Mouse (Mus musculus): ENCODE results near the gene 2610507B11Rik.

Gene 2610507B11Rik

DNA sequence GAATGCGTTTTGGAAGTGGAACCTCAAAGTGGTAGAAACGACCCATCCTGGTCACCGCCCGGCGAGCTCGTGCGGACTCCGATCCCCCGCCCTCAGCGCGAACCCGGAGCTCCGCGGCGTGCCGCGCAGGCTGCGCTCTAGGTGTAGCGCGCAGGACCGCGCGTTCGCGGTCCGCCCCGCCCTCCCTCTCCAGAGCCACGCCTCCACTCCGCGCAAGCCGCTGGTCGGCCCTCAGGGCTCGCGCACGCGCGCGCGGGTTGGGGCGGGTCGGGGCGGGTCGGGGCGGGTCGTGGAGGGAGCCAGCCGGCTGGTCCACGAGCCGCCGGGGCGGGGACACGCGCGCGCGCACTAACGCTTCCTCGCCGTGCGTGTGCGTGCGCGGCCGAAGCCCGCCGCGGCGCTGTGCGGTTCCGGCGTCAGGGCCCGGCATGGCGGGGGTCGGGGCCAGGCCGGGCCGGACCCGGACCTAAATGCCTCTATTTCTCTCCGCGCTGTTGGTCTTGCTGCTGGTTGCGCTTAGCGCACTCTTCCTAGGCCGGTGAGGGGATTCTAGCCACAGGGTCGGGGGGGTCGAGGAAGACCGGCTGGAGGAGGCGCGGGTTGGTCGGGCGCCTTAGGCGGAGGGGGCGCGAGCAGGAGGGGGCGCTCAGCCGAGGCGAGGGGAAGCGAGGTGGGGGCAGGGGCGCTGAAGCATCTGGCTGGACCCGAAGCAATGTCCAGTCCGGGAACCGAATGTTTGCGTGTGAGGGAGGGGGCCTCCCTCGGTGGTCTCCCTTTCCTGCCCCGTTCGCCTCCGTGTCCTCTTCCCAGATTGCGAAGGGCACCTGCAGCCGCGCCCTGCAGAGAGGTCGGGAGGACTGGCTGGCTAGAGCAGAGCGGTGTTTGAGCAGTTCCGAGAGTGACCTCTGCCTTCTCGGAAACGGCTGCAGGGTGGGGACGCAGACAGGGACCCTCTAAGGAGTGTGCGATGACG is at the start of gene 2610507B11Rik:
Gene 2610507B11Rik (plus strand): TSS at position 373 of the 973 bp plus-strand sequence.
- peak; percentile 97 for DNase-seq (ENCODE audit: low read depth, low spot score)
- no peaks in the 10 kb centered on the region for H3K27me3 ChIP-seq (ENCODE audit: control insufficient read depth, insufficient read depth, low read length, poor library complexity, severe bottlenecking)
- peaks cover 7% of the 10 kb centered on the region; the same call in 1 of the 2 replicates for H3K36me3 ChIP-seq (ENCODE audit: control insufficient read depth, insufficient read depth, low read length, poor library complexity, severe bottlenecking)

DNA sequence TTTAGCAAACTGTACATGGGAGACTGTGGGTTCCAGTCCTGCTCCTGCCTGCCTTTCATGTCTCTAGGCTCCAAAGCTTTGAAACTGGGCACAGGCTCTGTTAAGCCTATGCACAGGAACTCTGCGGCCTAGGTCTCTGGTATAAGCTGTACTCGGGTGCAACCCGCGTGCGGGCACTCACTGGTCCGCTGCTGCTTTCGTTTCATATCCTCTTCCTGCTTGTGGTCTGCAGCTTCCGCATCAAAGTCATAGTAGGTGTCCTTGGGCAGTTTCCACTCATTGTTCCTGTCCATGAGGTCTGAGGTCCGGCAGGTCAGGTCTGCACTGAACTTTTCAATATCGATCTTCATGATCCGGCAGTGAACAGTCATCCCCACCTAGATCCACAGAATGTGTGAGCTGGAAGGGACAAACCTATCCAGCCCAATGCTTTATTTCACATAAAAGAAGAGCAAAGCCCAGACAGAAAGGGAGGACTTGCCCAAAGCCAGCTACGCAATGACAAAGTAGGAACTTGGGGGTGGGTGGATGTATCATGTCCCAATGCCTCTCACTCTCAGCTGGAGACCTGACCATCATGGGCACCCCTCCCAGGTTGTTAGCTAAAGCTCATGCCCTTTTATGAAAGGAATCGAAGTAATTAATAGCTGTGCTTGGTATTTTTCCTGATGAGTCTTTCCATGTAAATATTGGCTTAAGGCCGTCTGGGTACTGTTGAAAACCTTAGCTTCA is 48.3 kb upstream of the 2610507B11Rik start:
- peak; percentile 65 for DNase-seq (ENCODE audit: low read depth, low spot score)
- no peaks in the 10 kb centered on the region for H3K27me3 ChIP-seq (ENCODE audit: control insufficient read depth, insufficient read depth, low read length, poor library complexity, severe bottlenecking)
- H3K36me3 ChIP-seq (ENCODE audit: control insufficient read depth, insufficient read depth, low read length, poor library complexity, severe bottlenecking): peaks cover 17% of the 10 kb centered on the region

- DNase-seq (ENCODE audit: low read depth, low spot score): no peak
- Histone ChIP-seq H3K27me3 (ENCODE audit: control insufficient read depth, insufficient read depth, low read length, poor library complexity, severe bottlenecking) (no peaks in the 10 kb centered on the region), H3K36me3 (ENCODE audit: control insufficient read depth, insufficient read depth, low read length, poor library complexity, severe bottlenecking) (peaks cover 9% of the 10 kb centered on the region)
Observed at GRCm38 (mm10) chr11:78215709-78216317, 45.7 kb upstream of the 2610507B11Rik start.

DNA sequence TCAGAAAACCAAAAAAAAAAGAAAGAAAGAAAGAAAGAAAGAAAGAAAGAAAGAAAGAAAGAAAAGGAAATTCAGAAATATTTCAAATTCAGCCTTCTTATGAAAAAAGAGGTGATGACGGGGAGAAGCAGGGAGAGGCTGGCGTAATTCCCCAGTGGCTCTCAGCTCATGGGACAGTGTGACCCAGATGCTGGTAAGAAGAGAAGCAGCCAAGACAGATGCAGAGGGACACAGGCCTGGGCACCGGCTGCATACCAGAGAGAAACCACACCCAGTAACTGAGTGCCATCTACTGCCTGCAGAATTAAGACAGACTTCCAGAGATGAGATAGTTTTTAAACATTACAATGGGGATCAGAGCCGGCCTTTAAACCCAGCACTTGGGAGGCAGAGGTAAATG is 38.0 kb upstream of the 2610507B11Rik start:
- H3K36me3 ChIP-seq (ENCODE audit: control insufficient read depth, insufficient read depth, low read length, poor library complexity, severe bottlenecking): peaks cover 29% of the 10 kb centered on the region
- DNase-seq (ENCODE audit: low read depth, low spot score): no peak
- H3K27me3 ChIP-seq (ENCODE audit: control insufficient read depth, insufficient read depth, low read length, poor library complexity, severe bottlenecking): no peaks in the 10 kb centered on the region

- H3K36me3 ChIP-seq (ENCODE audit: control insufficient read depth, insufficient read depth, low read length, poor library complexity, severe bottlenecking): peaks cover 17% of the 10 kb centered on the region
- no peak for DNase-seq (ENCODE audit: low read depth, low spot score)
- no peaks in the 10 kb centered on the region for H3K27me3 ChIP-seq (ENCODE audit: control insufficient read depth, insufficient read depth, low read length, poor library complexity, severe bottlenecking)
Observed at GRCm38 (mm10) chr11:78231518-78231917, 30.0 kb upstream of the 2610507B11Rik start.

GRCm38 (mm10) chr11:78240193-78240857 is 21.2 kb upstream of the 2610507B11Rik start:
- Histone ChIP-seq H3K27me3 (ENCODE audit: control insufficient read depth, insufficient read depth, low read length, poor library complexity, severe bottlenecking) (no peaks in the 10 kb centered on the region), H3K36me3 (ENCODE audit: control insufficient read depth, insufficient read depth, low read length, poor library complexity, severe bottlenecking) (no peaks in the 10 kb centered on the region)
- no peak for DNase-seq (ENCODE audit: low read depth, low spot score)

GRCm38 (mm10) chr11:78245261-78245626 is 16.3 kb upstream of the 2610507B11Rik start:
- H3K27me3 ChIP-seq (ENCODE audit: control insufficient read depth, insufficient read depth, low read length, poor library complexity, severe bottlenecking): no peaks in the 10 kb centered on the region
- DNase-seq (ENCODE audit: low read depth, low spot score): no peak

DNA sequence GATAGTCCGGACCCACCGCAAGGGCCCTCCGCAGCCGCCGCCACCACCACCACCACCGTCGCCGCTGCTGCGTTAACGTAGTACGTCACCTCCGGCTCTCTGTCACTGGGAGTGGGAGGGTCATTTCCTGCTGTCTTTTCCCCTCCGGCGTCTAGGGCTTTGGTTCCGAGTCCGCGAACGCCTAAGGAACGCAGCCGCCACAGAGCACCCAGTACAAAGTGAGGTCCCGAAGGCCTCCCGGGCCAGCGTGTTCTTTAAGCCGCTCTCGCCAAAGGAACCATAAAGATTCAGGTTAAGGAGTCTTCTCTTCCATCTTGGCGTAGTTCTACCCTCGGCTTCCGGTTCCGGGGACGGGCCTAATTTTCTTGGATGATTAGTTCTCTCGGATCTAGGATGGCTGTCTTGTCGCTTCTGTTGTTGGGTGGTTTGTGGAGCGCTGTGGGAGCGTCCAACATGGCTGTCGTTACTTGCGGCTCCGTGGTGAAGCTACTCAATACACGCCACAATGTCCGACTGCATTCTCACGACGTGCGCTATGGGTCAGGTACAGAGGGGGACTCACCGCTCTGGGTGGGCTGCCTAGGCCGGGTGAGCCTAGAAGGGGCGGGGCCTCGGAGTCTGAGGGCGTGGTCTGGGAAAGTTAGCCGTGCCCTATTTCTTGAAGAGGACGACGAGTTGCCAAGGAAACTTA is 15.8 kb upstream of the 2610507B11Rik start, which contains the start of the genes Sdf2 and Supt6:
Gene Sdf2 (plus strand): TSS at position 120 of the 691 bp plus-strand sequence.
Gene Supt6 (minus strand): TSS at position 361 of the 691 bp plus-strand sequence.
- no peaks in the 10 kb centered on the region; the same call in 1 of the 2 replicates for H3K36me3 ChIP-seq (ENCODE audit: control insufficient read depth, insufficient read depth, low read length, poor library complexity, severe bottlenecking)

More at GRCm38 (mm10) chr11:78245261-78245626, 16.3 kb upstream of the 2610507B11Rik start:
- no peaks in the 10 kb centered on the region; the same call in 1 of the 2 replicates for H3K36me3 ChIP-seq (ENCODE audit: control insufficient read depth, insufficient read depth, low read length, poor library complexity, severe bottlenecking)

DNA sequence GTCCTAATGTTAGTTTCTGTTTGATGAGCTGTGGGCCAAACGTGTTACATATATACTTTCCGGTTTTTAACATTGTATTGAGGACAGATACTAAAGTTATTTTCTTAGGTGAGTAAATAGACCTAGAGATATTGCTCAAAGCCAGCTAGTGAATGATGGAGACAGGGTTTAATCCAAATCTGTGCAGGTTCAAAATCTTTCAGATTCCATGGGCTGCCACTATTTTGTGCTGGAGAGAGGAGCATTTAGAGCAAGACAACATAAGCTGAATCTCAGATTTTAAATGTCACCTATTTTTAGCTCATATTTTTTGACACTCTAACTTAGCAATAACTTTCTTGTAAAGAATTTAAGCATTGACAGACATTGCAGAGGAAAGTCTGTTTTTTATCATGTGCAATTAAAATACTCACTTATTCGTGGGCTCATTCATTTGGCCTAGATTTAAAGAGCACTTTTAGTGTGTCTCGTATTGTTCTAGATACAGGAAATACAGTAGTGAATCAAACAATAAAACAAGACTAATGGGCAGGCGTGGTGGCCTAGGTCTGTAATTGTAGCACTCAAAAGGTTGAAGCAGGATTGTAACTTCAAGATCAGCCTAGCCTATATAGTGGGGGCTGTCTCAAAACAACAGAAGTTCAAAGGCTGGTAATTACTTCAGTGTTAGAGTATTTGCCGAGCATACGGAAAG is 15.1 kb upstream of the 2610507B11Rik start:
- DNase-seq (ENCODE audit: low read depth, low spot score): no peak
- no peaks in the 10 kb centered on the region for H3K27me3 ChIP-seq (ENCODE audit: control insufficient read depth, insufficient read depth, low read length, poor library complexity, severe bottlenecking)
- no peaks in the 10 kb centered on the region; the same call in 1 of the 2 replicates for H3K36me3 ChIP-seq (ENCODE audit: control insufficient read depth, insufficient read depth, low read length, poor library complexity, severe bottlenecking)

More for the DNA sequence above, 15.8 kb upstream of the 2610507B11Rik start, which contains the start of the genes Sdf2 and Supt6:
- DNase-seq (ENCODE audit: low read depth, low spot score): peak; percentile 87
- H3K27me3 ChIP-seq (ENCODE audit: control insufficient read depth, insufficient read depth, low read length, poor library complexity, severe bottlenecking): no peaks in the 10 kb centered on the region

- no peaks in the 10 kb centered on the region for H3K27me3 ChIP-seq (ENCODE audit: control insufficient read depth, insufficient read depth, low read length, poor library complexity, severe bottlenecking)
- H3K36me3 ChIP-seq (ENCODE audit: control insufficient read depth, insufficient read depth, low read length, poor library complexity, severe bottlenecking): peaks cover 2% of the 10 kb centered on the region
- peak; percentile 19 for DNase-seq (ENCODE audit: low read depth, low spot score)
Observed at GRCm38 (mm10) chr11:78247012-78247348, 14.6 kb upstream of the 2610507B11Rik start.

DNA sequence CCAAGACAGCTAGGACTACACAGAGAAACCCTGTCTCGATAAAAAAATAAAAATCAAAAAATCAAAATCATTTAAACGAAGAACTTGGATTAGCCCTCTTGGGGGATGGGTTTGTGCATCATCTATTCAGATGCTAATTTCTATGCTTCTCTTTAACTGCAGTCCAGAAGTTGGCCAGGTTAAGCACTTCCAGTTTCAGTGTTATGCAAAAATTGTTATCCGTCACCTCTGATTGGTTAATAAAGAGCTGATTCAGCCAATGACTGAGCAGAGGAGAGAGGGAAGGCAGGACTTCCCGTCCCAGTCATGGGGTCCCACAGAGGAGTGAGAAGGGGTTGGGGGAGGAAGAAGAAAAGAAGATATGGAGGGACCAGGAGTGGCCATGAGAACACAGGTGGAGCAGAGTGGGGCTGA is 13.8 kb upstream of the 2610507B11Rik start:
- Histone ChIP-seq H3K36me3 (ENCODE audit: control insufficient read depth, insufficient read depth, low read length, poor library complexity, severe bottlenecking) (peaks cover 4% of the 10 kb centered on the region), H3K27me3 (ENCODE audit: control insufficient read depth, insufficient read depth, low read length, poor library complexity, severe bottlenecking) (no peaks in the 10 kb centered on the region)
- peak; percentile 51 for DNase-seq (ENCODE audit: low read depth, low spot score)

DNA sequence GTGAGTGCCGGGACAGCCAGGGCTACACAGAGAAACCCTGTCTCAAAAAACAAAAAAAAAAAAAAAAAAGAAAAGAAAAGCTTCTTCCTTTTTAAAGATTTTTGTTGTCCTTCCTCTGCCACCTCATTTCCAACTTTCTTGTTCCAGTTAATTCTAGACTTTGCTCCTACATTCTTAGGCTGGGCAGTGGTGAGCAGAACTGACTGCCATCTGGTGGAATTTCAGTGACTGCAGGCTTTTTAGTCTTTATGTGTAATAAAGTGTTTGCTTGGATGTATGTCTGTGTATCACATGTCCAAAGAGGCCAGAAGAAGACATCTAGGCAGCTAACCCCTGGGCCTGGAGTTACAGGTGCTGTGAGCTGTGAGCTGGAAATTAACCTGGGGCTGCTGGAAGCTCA is 4.9 kb upstream of the 2610507B11Rik start:
- H3K27me3 ChIP-seq (ENCODE audit: control insufficient read depth, insufficient read depth, low read length, poor library complexity, severe bottlenecking): no peaks in the 10 kb centered on the region
- no peak for DNase-seq (ENCODE audit: low read depth, low spot score)

More for the DNA sequence above, 4.9 kb upstream of the 2610507B11Rik start:
- H3K36me3 ChIP-seq (ENCODE audit: control insufficient read depth, insufficient read depth, low read length, poor library complexity, severe bottlenecking): peaks cover 12% of the 10 kb centered on the region

Data from splenic B cell, adult 2 months (primary cell).